Mouse (Mus musculus): ENCODE measurements around the gene Eef1e1. TPM values are rescaled to one million over a fixed set of nuclear protein-coding genes. Genes with fewer than 3 reads are reported as not detected.
"Not testable (repeated sequence)": the region's sequence is repeated elsewhere in the genome, so short reads cannot be mapped to it uniquely, and the experiment has no call there.

The Eef1e1 gene
- polyA plus RNA-seq, 1 experiment = 18.3 TPM

DNA sequence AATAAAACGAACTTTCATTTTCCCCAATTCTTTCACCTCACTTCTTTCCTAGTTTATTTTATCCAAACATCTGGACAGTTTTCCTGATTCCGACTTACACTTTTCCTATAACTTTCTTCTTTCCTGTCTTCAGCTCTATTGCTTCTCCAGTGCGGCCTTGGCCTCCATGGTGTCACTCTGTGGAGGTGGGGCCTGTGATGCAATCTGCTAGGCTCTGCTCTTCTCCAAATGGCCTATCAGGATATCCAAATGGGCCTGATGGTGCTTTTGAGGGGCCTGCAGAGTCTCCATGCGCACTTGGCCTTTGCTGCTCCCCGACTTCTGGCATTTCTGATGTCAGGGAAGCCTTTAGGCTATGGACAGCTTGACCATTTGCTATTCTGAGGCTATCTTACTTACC lies 35.6 kb downstream of the Eef1e1 start:
- no peak overlapping the region for H3K4me3 ChIP-seq (replicated peaks; ENCODE audit: insufficient read depth, low read depth, low read length)
- H3K27me3 ChIP-seq (ENCODE audit: control insufficient read depth, insufficient read depth, low read length) = no peaks in the 10 kb centered on the region
- H3K27ac ChIP-seq (ENCODE audit: insufficient read depth, low read length) = no peak overlapping the region
- peak in 1 of 2 experiments; percentile 13 for DNase-seq
- H3K4me1 ChIP-seq (ENCODE audit: control insufficient read depth, insufficient read depth, low read length) = no peaks in the 10 kb centered on the region
- TF ChIP-seq POLR2A (IDR thresholded peaks at IDR 0.05; ENCODE audit: borderline replicate concordance, insufficient read depth, low read length) (no peak), CTCF (IDR thresholded peaks at IDR 0.05; ENCODE audit: borderline replicate concordance, insufficient read depth, low read depth, low read length) (no peak)
- WGBS = 93% methylated on average over 5 of the region's 5 CpGs

- H3K4me1 ChIP-seq (ENCODE audit: control insufficient read depth, insufficient read depth, low read length); DNase-seq; H3K4me3 ChIP-seq (replicated peaks; ENCODE audit: insufficient read depth, low read depth, low read length); H3K27me3 ChIP-seq (ENCODE audit: control insufficient read depth, insufficient read depth, low read length); H3K27ac ChIP-seq (ENCODE audit: insufficient read depth, low read length): not testable (repeated sequence)
- WGBS = 64% methylated on average over 4 of the region's 4 CpGs
Measured at GRCm38 (mm10) chr13:38618001-38618630, 40.7 kb downstream of the Eef1e1 start.

DNA sequence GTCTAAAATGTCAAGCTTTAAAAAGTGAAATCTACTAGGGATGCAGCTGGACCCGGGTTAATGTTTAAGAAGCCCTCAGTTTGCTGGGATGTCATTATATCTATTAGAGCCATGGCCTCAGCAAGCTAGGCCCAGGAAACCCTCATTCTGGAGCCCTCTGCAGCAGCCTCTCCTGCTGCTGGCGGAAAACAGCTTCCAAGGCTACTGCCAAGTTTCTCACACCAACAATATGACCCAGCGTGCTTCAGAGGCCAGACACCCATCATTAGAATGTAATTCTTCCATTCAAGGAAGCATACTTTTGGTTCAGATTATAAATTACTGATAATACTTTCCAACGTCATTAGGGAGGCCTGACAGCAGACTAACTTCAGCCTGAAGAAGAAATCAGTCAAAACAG lies 42.0 kb downstream of the Eef1e1 start:
- 68% methylated on average over 4 of the region's 4 CpGs for WGBS
- TF ChIP-seq CTCF (IDR thresholded peaks at IDR 0.05; ENCODE audit: borderline replicate concordance, insufficient read depth, low read depth, low read length) (no peak), POLR2A (IDR thresholded peaks at IDR 0.05; ENCODE audit: borderline replicate concordance, insufficient read depth, low read length) (no peak)
- Histone ChIP-seq H3K27ac (ENCODE audit: insufficient read depth, low read length) (no peak overlapping the region), H3K27me3 (ENCODE audit: control insufficient read depth, insufficient read depth, low read length) (no peaks in the 10 kb centered on the region), H3K4me1 (ENCODE audit: control insufficient read depth, insufficient read depth, low read length) (no peaks in the 10 kb centered on the region), H3K4me3 (replicated peaks; ENCODE audit: insufficient read depth, low read depth, low read length) (no peak overlapping the region)
- DNase-seq = no peak

GRCm38 (mm10) chr13:38615656-38616055 lies 43.2 kb downstream of the Eef1e1 start:
- 92% methylated on average over 5 of the region's 5 CpGs for WGBS
- TF ChIP-seq POLR2A (IDR thresholded peaks at IDR 0.05; ENCODE audit: borderline replicate concordance, insufficient read depth, low read length) = no peak
- TF ChIP-seq CTCF (IDR thresholded peaks at IDR 0.05; ENCODE audit: borderline replicate concordance, insufficient read depth, low read depth, low read length) = no peak
- no peak overlapping the region for H3K4me3 ChIP-seq (replicated peaks; ENCODE audit: insufficient read depth, low read depth, low read length)
- DNase-seq = no peak
- H3K4me1 ChIP-seq (ENCODE audit: control insufficient read depth, insufficient read depth, low read length) = no peaks in the 10 kb centered on the region
- no peaks in the 10 kb centered on the region for H3K27me3 ChIP-seq (ENCODE audit: control insufficient read depth, insufficient read depth, low read length)
- H3K27ac ChIP-seq (ENCODE audit: insufficient read depth, low read length) = no peak overlapping the region

DNA sequence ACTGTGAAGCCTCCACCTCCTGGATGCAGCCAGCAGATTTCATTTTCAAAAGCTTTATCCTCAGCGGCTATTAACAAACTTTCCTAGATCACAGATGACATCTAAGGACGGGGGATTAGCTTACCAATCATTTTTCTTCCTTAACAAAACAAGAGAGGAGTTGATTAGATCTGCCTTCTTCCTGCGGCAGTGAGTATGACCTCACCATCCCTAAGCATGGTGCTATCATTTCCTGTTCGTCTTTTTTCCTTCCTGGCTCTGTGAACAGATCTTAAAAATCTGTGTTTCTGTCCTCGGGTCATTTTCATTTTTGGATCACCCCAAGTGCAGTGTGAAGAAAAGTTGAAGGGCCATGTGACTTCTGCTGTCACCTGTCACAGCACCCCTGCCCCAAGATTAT lies 44.6 kb downstream of the Eef1e1 start:
- Histone ChIP-seq H3K4me1 (ENCODE audit: control insufficient read depth, insufficient read depth, low read length) (no peaks in the 10 kb centered on the region; the same call in 1 of the 2 replicates), H3K27ac (ENCODE audit: insufficient read depth, low read length) (no peak overlapping the region), H3K4me3 (replicated peaks; ENCODE audit: insufficient read depth, low read depth, low read length) (no peak overlapping the region), H3K27me3 (ENCODE audit: control insufficient read depth, insufficient read depth, low read length) (no peaks in the 10 kb centered on the region)
- 84% methylated on average over 5 of the region's 5 CpGs for WGBS
- no peak for TF ChIP-seq CTCF (IDR thresholded peaks at IDR 0.05; ENCODE audit: borderline replicate concordance, insufficient read depth, low read depth, low read length)
- no peak for TF ChIP-seq POLR2A (IDR thresholded peaks at IDR 0.05; ENCODE audit: borderline replicate concordance, insufficient read depth, low read length)
- no peak for DNase-seq

DNA sequence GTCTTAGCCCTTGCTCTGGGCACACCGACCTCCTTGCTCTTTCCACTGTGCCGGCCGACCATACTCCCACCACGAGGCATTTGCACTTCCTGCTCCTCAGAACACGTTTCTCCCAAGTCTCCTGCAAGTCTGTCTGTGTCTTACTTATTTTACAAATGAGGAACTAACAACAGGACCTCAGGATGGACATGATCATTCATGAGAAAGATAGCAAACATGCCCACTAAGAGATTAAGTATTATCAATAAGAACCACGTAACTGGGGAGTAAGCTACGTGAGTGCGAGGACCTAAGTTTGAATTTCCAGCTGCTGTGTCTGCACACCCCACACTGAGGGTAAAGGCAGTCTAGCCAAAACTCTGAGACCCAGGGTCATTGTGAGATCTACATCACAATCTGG lies 45.3 kb downstream of the Eef1e1 start:
- 88% methylated on average over 8 of the region's 8 CpGs for WGBS
- H3K27ac ChIP-seq (ENCODE audit: insufficient read depth, low read length) = no peak overlapping the region
- H3K27me3 ChIP-seq (ENCODE audit: control insufficient read depth, insufficient read depth, low read length) = no peaks in the 10 kb centered on the region
- DNase-seq = no peak
- no peaks in the 10 kb centered on the region; the same call in 1 of the 2 replicates for H3K4me1 ChIP-seq (ENCODE audit: control insufficient read depth, insufficient read depth, low read length)
- TF ChIP-seq CTCF (IDR thresholded peaks at IDR 0.05; ENCODE audit: borderline replicate concordance, insufficient read depth, low read depth, low read length) (no peak), POLR2A (IDR thresholded peaks at IDR 0.05; ENCODE audit: borderline replicate concordance, insufficient read depth, low read length) (no peak)
- no peak overlapping the region for H3K4me3 ChIP-seq (replicated peaks; ENCODE audit: insufficient read depth, low read depth, low read length)

DNA sequence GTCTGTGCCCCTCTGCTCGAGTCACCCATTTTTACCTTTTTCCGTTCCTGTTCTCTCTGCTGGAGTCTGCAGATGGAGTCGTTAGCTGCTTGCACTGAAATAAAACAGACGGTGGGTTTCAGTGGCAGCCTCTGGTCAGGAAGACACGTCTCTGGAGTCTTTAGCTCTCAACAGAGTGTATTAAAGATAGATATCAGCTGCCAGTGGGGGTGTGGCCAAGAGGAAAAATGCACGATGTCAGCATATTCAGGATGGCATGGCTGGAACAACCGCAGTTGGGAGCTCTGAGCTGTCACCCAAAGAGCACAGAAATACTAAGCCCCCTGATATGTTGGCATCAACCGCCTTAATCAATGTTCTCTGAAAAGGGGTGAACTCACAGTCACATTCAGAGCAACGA lies 46.2 kb downstream of the Eef1e1 start:
- TF ChIP-seq POLR2A (IDR thresholded peaks at IDR 0.05; ENCODE audit: borderline replicate concordance, insufficient read depth, low read length) (no peak), CTCF (IDR thresholded peaks at IDR 0.05; ENCODE audit: borderline replicate concordance, insufficient read depth, low read depth, low read length) (no peak)
- H3K4me1 ChIP-seq (ENCODE audit: control insufficient read depth, insufficient read depth, low read length) = no peaks in the 10 kb centered on the region; the same call in 1 of the 2 replicates
- no peak for DNase-seq
- H3K4me3 ChIP-seq (replicated peaks; ENCODE audit: insufficient read depth, low read depth, low read length) = no peak overlapping the region
- 95% methylated on average over 9 of the region's 9 CpGs for WGBS
- H3K27me3 ChIP-seq (ENCODE audit: control insufficient read depth, insufficient read depth, low read length) = no peaks in the 10 kb centered on the region
- no peak overlapping the region for H3K27ac ChIP-seq (ENCODE audit: insufficient read depth, low read length)

GRCm38 (mm10) chr13:38612179-38612578 lies 46.7 kb downstream of the Eef1e1 start:
- DNase-seq = no peak

More at GRCm38 (mm10) chr13:38612179-38612578, 46.7 kb downstream of the Eef1e1 start:
- no peak for TF ChIP-seq POLR2A (IDR thresholded peaks at IDR 0.05; ENCODE audit: borderline replicate concordance, insufficient read depth, low read length)
- TF ChIP-seq CTCF (IDR thresholded peaks at IDR 0.05; ENCODE audit: borderline replicate concordance, insufficient read depth, low read depth, low read length) = no peak
- no peaks in the 10 kb centered on the region; the same call in 1 of the 2 replicates for H3K4me1 ChIP-seq (ENCODE audit: control insufficient read depth, insufficient read depth, low read length)
- 96% methylated on average over 4 of the region's 4 CpGs for WGBS
- no peaks in the 10 kb centered on the region for H3K27me3 ChIP-seq (ENCODE audit: control insufficient read depth, insufficient read depth, low read length)
- no peak overlapping the region for H3K4me3 ChIP-seq (replicated peaks; ENCODE audit: insufficient read depth, low read depth, low read length)
- H3K27ac ChIP-seq (ENCODE audit: insufficient read depth, low read length) = no peak overlapping the region

Measured in cerebellum, adult 2 months (tissue).